Mouse (Mus musculus): ENCODE data around the gene Ipo13.

- TF ChIP-seq CTCF (IDR thresholded peaks at IDR 0.05; ENCODE audit: control insufficient read depth, insufficient read depth, insufficient replicate concordance, low read depth, low read length) (no peak), POLR2A (IDR thresholded peaks at IDR 0.05; ENCODE audit: control insufficient read depth, low read depth, low read length) (no peak)
Observed at GRCm38 (mm10) chr4:117946639-117947305, 32.0 kb upstream of the Ipo13 start.
